Mouse (Mus musculus): ENCODE measurements at regions not wholly inside any gene's neighbourhood (a gene's known extent, or its start where the extent isn't known, plus 50 kb on each side); places are given as distances from the start of the nearest gene placed in this dataset.

DNA sequence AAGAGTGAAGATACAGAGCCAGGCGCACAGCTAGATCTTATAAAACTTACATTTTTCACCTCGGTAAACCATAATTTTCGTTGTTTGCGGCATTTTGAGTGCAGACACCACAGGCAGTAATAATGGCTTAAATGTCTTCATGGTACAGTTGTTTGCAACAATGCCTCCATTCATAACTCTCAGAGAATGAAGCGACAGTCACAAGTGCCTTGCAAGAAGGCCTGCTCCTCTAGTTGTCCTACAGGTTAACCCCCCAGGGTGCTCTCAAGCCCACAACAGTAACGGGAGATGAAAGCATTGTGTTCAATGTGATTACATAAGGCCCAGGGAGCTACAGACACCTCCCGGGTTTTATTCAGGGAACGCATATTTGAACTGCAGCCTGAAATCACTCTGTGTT is 150.1 kb upstream of the Fat1 start:
- WGBS = 49% methylated on average over 8 of the region's 8 CpGs
- no peaks in the 10 kb centered on the region for H3K9me3 ChIP-seq (ENCODE audit: control insufficient read depth, low read length)
- no peaks in the 10 kb centered on the region for H3K4me1 ChIP-seq (ENCODE audit: control insufficient read depth, insufficient read depth, low read length)
- H3K27ac ChIP-seq (replicated peaks; ENCODE audit: low read depth, low read length) = no peak overlapping the region
- H3K36me3 ChIP-seq (ENCODE audit: control insufficient read depth, insufficient read depth, low read length) = no peaks in the 10 kb centered on the region
- H3K4me2 ChIP-seq (ENCODE audit: low read depth, low read length) = no peak overlapping the region
- ATAC-seq (ENCODE audit: low read depth) (peak; percentile 47; the same call in 1 of the 2 replicates), DNase-seq (ENCODE audit: low spot score) (peak; percentile 58)
- H3K9ac ChIP-seq (ENCODE audit: low read depth, low read length) = no peak overlapping the region
- H3K27me3 ChIP-seq (replicated peaks; ENCODE audit: control insufficient read depth, insufficient read depth, low read length) = no peaks in the 10 kb centered on the region
- no peak overlapping the region for H3K4me3 ChIP-seq (ENCODE audit: low read depth, low read length)

DNA sequence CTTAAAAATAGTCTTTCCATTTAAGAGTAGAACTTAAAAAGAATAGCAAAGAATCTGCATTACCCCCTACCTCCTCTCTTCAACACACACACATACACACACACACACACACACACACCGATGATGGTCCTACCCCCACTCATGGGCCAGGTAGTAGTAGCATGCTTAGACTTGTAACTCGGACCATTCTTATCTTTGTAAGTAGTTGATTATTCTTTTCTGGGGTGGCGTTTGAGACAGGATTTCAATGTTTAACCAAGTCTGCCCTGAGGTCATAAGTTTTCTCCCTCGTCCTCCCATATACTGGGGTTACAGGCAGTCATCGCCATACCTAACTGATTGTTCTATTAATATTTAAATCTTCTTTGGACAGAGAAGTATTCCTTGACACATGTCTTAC is 148.5 kb upstream of the Fat1 start:
- 62% methylated on average over 5 of the region's 5 CpGs for WGBS
- H3K27ac ChIP-seq (replicated peaks; ENCODE audit: low read depth, low read length) = no peak overlapping the region

DNA sequence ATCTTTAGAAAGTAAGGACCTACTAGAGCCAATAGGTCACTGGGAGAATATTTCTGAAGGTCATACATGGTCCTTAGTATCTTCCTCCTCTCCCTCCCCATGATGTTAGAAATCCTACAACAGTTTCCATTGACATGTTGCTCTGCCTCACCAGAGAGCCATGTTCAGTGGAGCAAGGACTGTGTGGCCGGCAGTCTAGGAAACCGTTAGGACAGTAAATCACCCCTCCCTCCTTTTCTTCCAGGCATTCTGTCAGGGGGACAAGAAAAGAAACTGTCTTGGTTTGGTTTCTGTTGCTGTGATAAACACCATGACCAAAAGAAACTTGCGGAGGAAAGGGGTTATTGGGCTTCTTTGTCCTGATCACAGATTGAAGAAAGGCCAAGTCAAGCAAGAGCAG is 147.0 kb upstream of the Fat1 start:
- Histone ChIP-seq H3K9me3 (ENCODE audit: control insufficient read depth, low read length) (no peaks in the 10 kb centered on the region), H3K36me3 (ENCODE audit: control insufficient read depth, insufficient read depth, low read length) (no peaks in the 10 kb centered on the region), H3K4me1 (ENCODE audit: control insufficient read depth, insufficient read depth, low read length) (no peaks in the 10 kb centered on the region), H3K27me3 (replicated peaks; ENCODE audit: control insufficient read depth, insufficient read depth, low read length) (no peaks in the 10 kb centered on the region), H3K27ac (replicated peaks; ENCODE audit: low read depth, low read length) (no peak overlapping the region), H3K4me2 (ENCODE audit: low read depth, low read length) (no peak overlapping the region), H3K4me3 (ENCODE audit: low read depth, low read length) (no peak overlapping the region), H3K9ac (ENCODE audit: low read depth, low read length) (no peak overlapping the region)
- ATAC-seq (ENCODE audit: low read depth) = no peak
- WGBS = 80% methylated on average over 3 of the region's 3 CpGs
- no peak for DNase-seq (ENCODE audit: low spot score)

More for the DNA sequence above, 148.5 kb upstream of the Fat1 start:
- Histone ChIP-seq H3K4me1 (ENCODE audit: control insufficient read depth, insufficient read depth, low read length) (no peaks in the 10 kb centered on the region), H3K9ac (ENCODE audit: low read depth, low read length) (no peak overlapping the region), H3K36me3 (ENCODE audit: control insufficient read depth, insufficient read depth, low read length) (no peaks in the 10 kb centered on the region), H3K4me3 (ENCODE audit: low read depth, low read length) (no peak overlapping the region), H3K4me2 (ENCODE audit: low read depth, low read length) (no peak overlapping the region), H3K9me3 (ENCODE audit: control insufficient read depth, low read length) (no peaks in the 10 kb centered on the region), H3K27me3 (replicated peaks; ENCODE audit: control insufficient read depth, insufficient read depth, low read length) (no peaks in the 10 kb centered on the region)
- DNase-seq (ENCODE audit: low spot score) (no peak), ATAC-seq (ENCODE audit: low read depth) (no peak)

DNA sequence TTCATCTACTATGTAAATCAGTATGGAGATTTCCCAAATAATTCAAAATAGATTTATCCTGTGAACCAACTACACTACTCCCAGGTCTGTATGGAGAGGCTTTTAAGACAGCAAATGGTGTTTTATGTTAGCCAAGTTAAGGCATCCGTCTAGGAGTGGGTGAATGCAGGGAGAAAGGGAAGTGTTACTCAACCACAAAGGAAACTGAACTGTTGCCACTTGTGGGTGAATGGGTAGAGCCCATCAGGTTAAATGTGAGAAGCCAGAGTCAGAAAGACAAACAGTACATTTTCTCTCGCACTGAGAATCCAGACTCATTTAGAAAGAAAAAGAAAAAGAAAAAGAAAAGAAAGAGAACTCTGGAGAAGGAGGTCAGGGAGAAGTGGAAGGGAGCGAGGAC is 135.7 kb upstream of the Fat1 start:
- 77% methylated on average over 3 of the region's 3 CpGs for WGBS
- ATAC-seq (ENCODE audit: low read depth) = no peak
- H3K9me3 ChIP-seq (ENCODE audit: control insufficient read depth, low read length) = no peaks in the 10 kb centered on the region
- peaks cover 4% of the 10 kb centered on the region; the same call in 1 of the 2 replicates for H3K4me1 ChIP-seq (ENCODE audit: control insufficient read depth, insufficient read depth, low read length)
- H3K4me2 ChIP-seq (ENCODE audit: low read depth, low read length) = no peak overlapping the region
- no peak overlapping the region for H3K27ac ChIP-seq (replicated peaks; ENCODE audit: low read depth, low read length)
- H3K36me3 ChIP-seq (ENCODE audit: control insufficient read depth, insufficient read depth, low read length) = no peaks in the 10 kb centered on the region
- no peaks in the 10 kb centered on the region for H3K27me3 ChIP-seq (replicated peaks; ENCODE audit: control insufficient read depth, insufficient read depth, low read length)
- no peak overlapping the region for H3K4me3 ChIP-seq (ENCODE audit: low read depth, low read length)
- H3K9ac ChIP-seq (ENCODE audit: low read depth, low read length) = no peak overlapping the region
- no peak for DNase-seq (ENCODE audit: low spot score)

DNA sequence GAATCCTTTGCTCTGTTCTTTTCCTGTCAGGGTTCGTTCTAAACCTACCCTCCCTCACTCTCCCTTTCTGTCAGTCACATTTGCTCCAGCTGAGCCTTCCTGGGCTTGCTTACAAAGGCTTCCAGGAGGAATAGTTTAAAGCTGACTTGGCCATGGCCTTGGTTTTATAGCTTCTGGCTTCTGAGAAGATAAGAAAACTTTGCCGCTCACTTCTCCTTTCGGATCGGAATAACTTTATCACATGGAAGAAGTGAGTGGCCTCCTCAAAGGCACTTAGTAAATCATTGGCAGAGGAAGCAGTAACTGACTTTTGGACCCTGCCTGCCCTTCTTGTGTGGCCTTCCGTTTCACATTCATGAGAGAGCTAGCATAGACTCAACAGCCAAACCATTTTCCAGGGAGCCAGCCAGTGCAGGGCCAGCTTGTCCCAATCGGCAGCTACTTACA is 134.4 kb upstream of the Fat1 start:
- no peak for DNase-seq (ENCODE audit: low spot score)
- WGBS = 56% methylated on average over 6 of the region's 6 CpGs
- no peaks in the 10 kb centered on the region for H3K36me3 ChIP-seq (ENCODE audit: control insufficient read depth, insufficient read depth, low read length)
- H3K4me1 ChIP-seq (ENCODE audit: control insufficient read depth, insufficient read depth, low read length) = peaks cover 4% of the 10 kb centered on the region; the same call in 1 of the 2 replicates
- ATAC-seq (ENCODE audit: low read depth) = no peak
- H3K4me2 ChIP-seq (ENCODE audit: low read depth, low read length) = no peak overlapping the region
- no peak overlapping the region for H3K27ac ChIP-seq (replicated peaks; ENCODE audit: low read depth, low read length)
- H3K4me3 ChIP-seq (ENCODE audit: low read depth, low read length) = no peak overlapping the region
- no peaks in the 10 kb centered on the region for H3K27me3 ChIP-seq (replicated peaks; ENCODE audit: control insufficient read depth, insufficient read depth, low read length)
- no peak overlapping the region for H3K9ac ChIP-seq (ENCODE audit: low read depth, low read length)
- no peaks in the 10 kb centered on the region for H3K9me3 ChIP-seq (ENCODE audit: control insufficient read depth, low read length)

DNA sequence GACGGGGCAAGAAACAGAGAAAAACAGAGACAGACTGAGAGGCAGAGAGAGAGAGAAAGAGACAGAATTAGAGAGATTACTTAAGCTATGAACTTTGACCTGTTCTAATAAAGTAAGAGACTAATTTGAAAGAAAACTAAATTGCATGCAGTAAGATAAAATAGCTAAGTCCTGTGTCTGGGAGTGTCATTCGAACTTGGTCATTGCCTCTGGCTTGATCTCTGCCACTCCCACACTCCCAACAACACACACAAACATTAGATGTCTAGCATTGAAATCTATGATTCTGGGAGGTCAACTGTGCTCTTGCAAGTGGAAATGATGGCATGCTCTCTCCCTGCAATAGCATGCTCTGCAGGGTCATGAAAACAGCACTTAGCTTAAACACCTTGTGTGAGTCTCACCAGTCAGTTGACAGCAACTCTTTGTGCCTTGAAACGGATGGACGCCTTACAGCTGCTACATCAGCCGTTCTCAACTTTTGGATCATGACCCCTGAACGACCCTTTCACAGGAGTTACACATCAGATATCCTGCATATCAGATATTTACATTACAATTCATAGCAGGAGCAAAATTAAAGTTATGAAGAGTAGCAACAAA is 133.5 kb upstream of the Fat1 start:
- H3K9ac ChIP-seq (ENCODE audit: low read depth, low read length) = no peak overlapping the region
- H3K9me3 ChIP-seq (ENCODE audit: control insufficient read depth, low read length) = no peaks in the 10 kb centered on the region
- DNase-seq (ENCODE audit: low spot score) (no peak), ATAC-seq (ENCODE audit: low read depth) (no peak)
- no peak overlapping the region for H3K4me2 ChIP-seq (ENCODE audit: low read depth, low read length)
- H3K4me3 ChIP-seq (ENCODE audit: low read depth, low read length) = no peak overlapping the region
- WGBS = 45% methylated on average over 6 of the region's 6 CpGs
- H3K27ac ChIP-seq (replicated peaks; ENCODE audit: low read depth, low read length) = no peak overlapping the region
- no peaks in the 10 kb centered on the region for H3K27me3 ChIP-seq (replicated peaks; ENCODE audit: control insufficient read depth, insufficient read depth, low read length)
- H3K36me3 ChIP-seq (ENCODE audit: control insufficient read depth, insufficient read depth, low read length) = no peaks in the 10 kb centered on the region
- H3K4me1 ChIP-seq (ENCODE audit: control insufficient read depth, insufficient read depth, low read length) = peaks cover 4% of the 10 kb centered on the region; the same call in 1 of the 2 replicates

DNA sequence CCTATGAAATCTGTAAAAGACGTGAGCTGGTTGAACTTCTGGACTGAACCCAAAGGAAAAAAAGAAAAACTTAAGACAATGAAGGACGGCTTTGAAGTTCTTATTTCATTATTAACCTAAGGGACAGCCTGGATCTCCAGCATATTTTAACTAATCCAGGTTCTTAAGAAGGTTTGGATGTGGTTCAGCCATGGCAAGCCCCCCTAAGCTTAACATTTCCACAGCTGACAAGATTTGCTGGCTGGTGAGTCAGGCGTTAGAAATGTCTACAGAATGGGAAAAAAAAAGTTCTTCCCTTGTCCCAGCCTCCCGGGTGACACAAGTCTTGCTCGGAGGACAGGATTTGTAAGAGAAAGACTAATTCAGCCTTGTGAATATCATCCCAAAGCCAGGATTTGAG is 132.9 kb upstream of the Fat1 start:
- Histone ChIP-seq H3K4me2 (ENCODE audit: low read depth, low read length) (no peak overlapping the region), H3K27ac (replicated peaks; ENCODE audit: low read depth, low read length) (no peak overlapping the region), H3K9ac (ENCODE audit: low read depth, low read length) (no peak overlapping the region), H3K9me3 (ENCODE audit: control insufficient read depth, low read length) (no peaks in the 10 kb centered on the region), H3K4me3 (ENCODE audit: low read depth, low read length) (no peak overlapping the region), H3K27me3 (replicated peaks; ENCODE audit: control insufficient read depth, insufficient read depth, low read length) (no peaks in the 10 kb centered on the region), H3K4me1 (ENCODE audit: control insufficient read depth, insufficient read depth, low read length) (peaks cover 4% of the 10 kb centered on the region; the same call in 1 of the 2 replicates), H3K36me3 (ENCODE audit: control insufficient read depth, insufficient read depth, low read length) (no peaks in the 10 kb centered on the region)
- ATAC-seq (ENCODE audit: low read depth) (no peak), DNase-seq (ENCODE audit: low spot score) (peak; percentile 55)
- 59% methylated on average over 5 of the region's 5 CpGs for WGBS

DNA sequence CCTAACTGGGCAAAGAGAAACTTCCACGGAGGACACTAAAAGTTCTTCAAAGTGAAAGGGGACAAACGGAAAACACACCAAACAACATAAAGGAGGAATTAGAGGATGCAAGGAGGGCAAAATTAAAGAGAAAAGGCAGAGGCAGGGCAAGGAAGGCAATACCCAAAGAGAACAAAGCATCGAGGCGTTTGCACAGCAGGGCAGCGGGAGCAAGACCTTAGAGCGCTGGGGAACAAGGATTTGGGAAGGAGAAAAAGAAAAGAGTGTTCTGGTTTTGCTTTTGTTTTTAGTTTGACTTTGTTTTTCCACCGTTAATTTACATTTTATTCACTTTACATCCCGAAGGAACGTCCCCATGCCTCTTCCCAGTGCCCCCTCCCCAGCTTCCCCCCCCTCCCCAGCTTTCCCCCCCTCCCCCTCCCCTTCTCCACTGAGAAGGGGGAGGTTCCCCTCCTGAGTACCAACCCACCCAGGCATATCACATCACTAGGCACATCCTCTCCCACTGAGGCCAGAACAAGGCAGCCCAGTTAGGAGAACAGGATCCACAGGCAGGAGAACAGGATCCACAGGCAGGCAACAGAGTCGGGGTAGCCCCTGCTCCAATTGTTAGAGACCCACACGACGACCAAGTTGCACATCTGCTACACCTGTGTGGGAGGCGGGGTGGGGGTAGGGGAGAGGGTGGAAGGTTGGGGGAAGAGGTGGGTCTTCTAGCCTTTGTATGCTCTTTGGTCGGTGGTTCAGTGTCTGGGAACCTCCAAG is 130.7 kb upstream of the Fat1 start:
- Histone ChIP-seq H3K9me3 (ENCODE audit: control insufficient read depth, low read length) (no peaks in the 10 kb centered on the region), H3K36me3 (ENCODE audit: control insufficient read depth, insufficient read depth, low read length) (no peaks in the 10 kb centered on the region), H3K9ac (ENCODE audit: low read depth, low read length) (no peak overlapping the region), H3K27me3 (replicated peaks; ENCODE audit: control insufficient read depth, insufficient read depth, low read length) (no peaks in the 10 kb centered on the region), H3K4me3 (ENCODE audit: low read depth, low read length) (no peak overlapping the region), H3K4me1 (ENCODE audit: control insufficient read depth, insufficient read depth, low read length) (peaks cover 4% of the 10 kb centered on the region; the same call in 1 of the 2 replicates), H3K4me2 (ENCODE audit: low read depth, low read length) (no peak overlapping the region), H3K27ac (replicated peaks; ENCODE audit: low read depth, low read length) (no peak overlapping the region)
- 43% methylated on average over 14 of the region's 14 CpGs for WGBS
- no peak for DNase-seq (ENCODE audit: low spot score)
- no peak for ATAC-seq (ENCODE audit: low read depth)

Data from embryonic facial prominence, embryonic 14.5 days (tissue).